Mouse (Mus musculus): ENCODE measurements around the gene Dnajc1. TPM values are rescaled to one million over a fixed set of nuclear protein-coding genes. Genes with fewer than 3 reads are reported as not detected.

Dnajc1 gene
- polyA plus RNA-seq, 1 experiment: 60.2 TPM

DNA sequence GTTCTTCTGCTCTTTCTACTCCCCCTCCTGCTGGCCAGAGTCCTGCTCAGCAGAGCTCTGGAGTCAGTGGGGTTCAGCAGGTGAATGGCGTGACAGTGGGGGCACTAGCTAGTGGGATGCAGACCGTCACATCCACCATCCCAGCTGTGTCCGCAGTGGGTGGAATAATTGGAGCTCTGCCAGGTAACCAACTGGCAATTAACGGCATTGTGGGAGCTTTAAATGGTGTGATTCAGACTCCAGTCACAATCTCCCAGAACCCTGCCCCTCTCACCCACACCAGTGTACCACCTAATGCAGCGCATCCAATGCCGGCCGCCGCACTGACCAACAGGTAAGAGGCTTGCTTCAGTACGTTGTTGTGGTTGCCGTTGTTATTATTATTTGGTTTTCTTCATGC lies 185.8 kb downstream of the Dnajc1 start:
- H3K36me3 ChIP-seq (replicated peaks; ENCODE audit: low read length): peaks cover 94% of the 10 kb centered on the region
- no peaks in the 10 kb centered on the region for H3K9me3 ChIP-seq
- no peaks in the 10 kb centered on the region for H3K4me1 ChIP-seq
- no peak overlapping the region for H3K4me3 ChIP-seq (replicated peaks)
- TF ChIP-seq GATA1 (IDR thresholded peaks at IDR 0.05; ENCODE audit: borderline replicate concordance, low read length) (no peak), FLI1 (IDR thresholded peaks at IDR 0.05; ENCODE audit: low read length) (no peak)
- H3K27me3 ChIP-seq (replicated peaks): no peaks in the 10 kb centered on the region

DNA sequence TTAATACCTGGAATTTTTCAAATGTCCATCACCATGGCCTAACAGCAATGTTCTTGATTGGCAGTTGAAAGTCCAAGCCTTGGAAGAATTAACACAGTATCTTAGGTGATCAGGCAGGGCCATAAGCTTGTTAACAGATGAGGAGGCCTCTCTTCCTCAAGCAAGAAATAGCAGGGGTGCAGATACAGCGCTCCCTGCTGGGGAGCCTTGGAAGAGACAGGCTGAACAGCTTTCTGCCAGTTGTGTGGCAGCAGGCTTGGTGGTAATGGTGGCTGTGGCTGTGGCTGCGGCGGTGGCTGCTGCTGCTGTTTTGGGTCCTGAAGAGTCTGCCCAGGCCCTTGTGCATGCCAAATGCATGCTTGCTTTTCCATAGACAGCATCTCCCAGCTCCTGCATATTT lies 187.5 kb downstream of the Dnajc1 start:
- H3K4me1 ChIP-seq: no peaks in the 10 kb centered on the region
- no peak overlapping the region for H3K4me3 ChIP-seq (replicated peaks)
- H3K27me3 ChIP-seq (replicated peaks): no peaks in the 10 kb centered on the region
- peaks cover 92% of the 10 kb centered on the region for H3K36me3 ChIP-seq (replicated peaks; ENCODE audit: low read length)
- H3K9me3 ChIP-seq: no peaks in the 10 kb centered on the region
- no peak for TF ChIP-seq GATA1 (IDR thresholded peaks at IDR 0.05; ENCODE audit: borderline replicate concordance, low read length)
- no peak for TF ChIP-seq FLI1 (IDR thresholded peaks at IDR 0.05; ENCODE audit: low read length)

DNA sequence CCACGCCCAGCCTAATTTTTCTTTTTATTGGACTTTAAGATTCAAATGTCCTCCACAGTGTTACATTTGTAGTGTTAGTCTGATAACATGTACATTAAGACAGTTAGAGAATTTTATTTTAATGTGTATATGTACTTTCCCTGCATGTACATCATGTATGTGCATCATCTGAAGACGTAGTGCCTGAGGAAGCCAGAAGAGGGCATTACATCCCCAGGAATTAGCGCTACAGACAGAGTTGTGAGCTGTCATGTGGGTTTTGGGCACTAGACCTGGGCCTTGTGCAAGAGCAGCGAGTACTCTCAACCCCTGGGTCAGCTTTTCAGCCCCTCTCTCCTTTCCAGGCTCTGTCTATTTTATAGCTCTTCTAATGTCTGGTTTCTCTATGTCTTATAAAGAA lies 189.7 kb downstream of the Dnajc1 start:
- H3K36me3 ChIP-seq (replicated peaks; ENCODE audit: low read length): peaks cover 86% of the 10 kb centered on the region
- no peaks in the 10 kb centered on the region for H3K4me1 ChIP-seq

DNA sequence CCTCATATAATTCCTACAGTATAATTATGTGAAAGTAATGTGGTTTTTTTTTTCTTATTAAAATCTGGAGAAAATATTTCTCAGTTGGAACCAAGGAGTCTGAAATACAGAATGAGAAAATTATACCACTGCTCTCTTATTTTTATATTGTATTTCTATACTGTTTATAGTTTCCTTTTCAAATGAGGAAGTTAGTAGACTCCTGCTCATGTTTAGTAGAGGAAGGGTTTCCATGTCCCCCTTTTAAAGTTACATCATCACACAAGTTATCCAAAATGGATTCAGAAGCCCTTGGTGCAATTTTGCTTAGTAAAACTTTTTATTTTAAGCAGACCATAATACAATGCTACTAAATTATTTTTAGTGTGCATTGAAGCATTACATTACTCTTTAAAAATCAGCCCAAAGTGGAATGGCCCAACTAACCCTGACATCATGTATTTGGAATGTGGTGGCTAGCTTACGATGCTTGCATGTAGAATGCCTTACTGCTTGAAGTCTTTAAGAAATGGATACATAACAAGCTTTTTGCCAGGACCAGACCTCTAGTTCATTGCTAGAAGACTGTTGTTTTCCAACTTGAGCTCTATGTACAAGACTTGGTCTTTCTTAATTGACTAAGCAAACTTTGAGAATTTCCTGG lies 190.7 kb downstream of the Dnajc1 start:
- no peaks in the 10 kb centered on the region for H3K9me3 ChIP-seq
- H3K27me3 ChIP-seq (replicated peaks): no peaks in the 10 kb centered on the region
- TF ChIP-seq GATA1 (IDR thresholded peaks at IDR 0.05; ENCODE audit: borderline replicate concordance, low read length) (no peak), FLI1 (IDR thresholded peaks at IDR 0.05; ENCODE audit: low read length) (no peak)
- H3K4me1 ChIP-seq: no peaks in the 10 kb centered on the region
- H3K4me3 ChIP-seq (replicated peaks): no peak overlapping the region
- H3K36me3 ChIP-seq (replicated peaks; ENCODE audit: low read length): peaks cover 86% of the 10 kb centered on the region

More for the DNA sequence above, 189.7 kb downstream of the Dnajc1 start:
- no peak overlapping the region for H3K4me3 ChIP-seq (replicated peaks)
- H3K27me3 ChIP-seq (replicated peaks): no peaks in the 10 kb centered on the region
- no peaks in the 10 kb centered on the region for H3K9me3 ChIP-seq
- TF ChIP-seq FLI1 (IDR thresholded peaks at IDR 0.05; ENCODE audit: low read length) (no peak), GATA1 (IDR thresholded peaks at IDR 0.05; ENCODE audit: borderline replicate concordance, low read length) (no peak)

DNA sequence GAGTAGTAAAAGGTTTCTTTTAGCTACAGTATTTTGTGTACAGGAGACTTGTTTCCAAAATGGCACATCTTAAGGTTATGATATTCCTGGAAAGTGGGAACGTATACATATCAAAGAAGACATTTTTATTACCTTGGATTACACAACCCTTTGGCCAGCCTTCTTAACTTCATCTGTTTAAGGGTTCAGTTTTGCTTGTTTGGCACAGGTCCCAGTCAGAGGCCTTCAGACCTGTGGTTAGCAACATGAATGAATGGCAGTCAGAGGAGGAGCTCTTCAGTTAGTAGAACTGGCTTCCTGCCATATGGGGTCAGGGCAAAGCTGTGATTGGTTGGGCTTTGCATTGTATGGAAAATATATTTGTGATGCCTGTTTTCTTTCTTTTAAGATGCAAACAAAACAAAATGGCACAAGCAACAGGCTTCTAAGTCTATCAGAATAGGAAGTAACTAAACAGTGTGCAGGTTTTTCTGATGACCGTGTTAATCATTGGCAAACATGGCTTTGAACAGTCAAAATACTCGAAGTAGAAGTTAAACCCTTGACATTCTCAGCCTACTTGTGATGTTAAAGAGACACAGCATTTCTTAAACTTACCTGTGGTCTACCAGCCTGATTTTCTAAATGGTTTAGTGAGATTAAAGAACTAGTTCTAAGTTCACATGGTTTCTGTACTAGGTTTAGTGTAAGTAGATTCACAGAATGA lies 196.8 kb downstream of the Dnajc1 start:
- Histone ChIP-seq H3K36me3 (replicated peaks; ENCODE audit: low read length) (peaks cover 74% of the 10 kb centered on the region), H3K4me1 (peaks cover 3% of the 10 kb centered on the region; the same call in 1 of the 2 replicates), H3K4me3 (replicated peaks) (no peak overlapping the region), H3K27me3 (replicated peaks) (no peaks in the 10 kb centered on the region), H3K9me3 (no peaks in the 10 kb centered on the region)
- TF ChIP-seq FLI1 (IDR thresholded peaks at IDR 0.05; ENCODE audit: low read length): no peak
- no peak for TF ChIP-seq GATA1 (IDR thresholded peaks at IDR 0.05; ENCODE audit: borderline replicate concordance, low read length)

DNA sequence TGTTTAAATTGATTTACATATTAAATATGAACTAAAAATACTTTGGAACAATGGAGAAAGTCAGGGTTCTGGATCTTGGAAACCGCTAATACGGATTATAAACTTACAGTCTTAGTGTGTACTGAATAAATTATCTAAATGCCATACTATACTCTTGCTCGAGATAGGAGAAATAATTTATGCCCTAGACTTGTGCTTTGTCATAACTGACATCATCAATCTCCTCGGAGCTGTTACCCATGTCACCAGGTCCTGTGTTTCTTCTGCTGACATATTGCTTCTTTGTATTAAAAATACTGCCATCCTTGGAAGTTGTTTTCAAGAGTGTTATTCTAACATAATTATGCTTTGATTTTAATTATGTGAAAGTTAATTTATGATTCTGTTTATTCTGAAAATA lies 197.3 kb downstream of the Dnajc1 start:
- peaks cover 3% of the 10 kb centered on the region; the same call in 1 of the 2 replicates for H3K4me1 ChIP-seq
- H3K9me3 ChIP-seq: no peaks in the 10 kb centered on the region
- TF ChIP-seq FLI1 (IDR thresholded peaks at IDR 0.05; ENCODE audit: low read length) (no peak), GATA1 (IDR thresholded peaks at IDR 0.05; ENCODE audit: borderline replicate concordance, low read length) (no peak)
- no peaks in the 10 kb centered on the region for H3K27me3 ChIP-seq (replicated peaks)
- H3K4me3 ChIP-seq (replicated peaks): no peak overlapping the region
- peaks cover 70% of the 10 kb centered on the region for H3K36me3 ChIP-seq (replicated peaks; ENCODE audit: low read length)

DNA sequence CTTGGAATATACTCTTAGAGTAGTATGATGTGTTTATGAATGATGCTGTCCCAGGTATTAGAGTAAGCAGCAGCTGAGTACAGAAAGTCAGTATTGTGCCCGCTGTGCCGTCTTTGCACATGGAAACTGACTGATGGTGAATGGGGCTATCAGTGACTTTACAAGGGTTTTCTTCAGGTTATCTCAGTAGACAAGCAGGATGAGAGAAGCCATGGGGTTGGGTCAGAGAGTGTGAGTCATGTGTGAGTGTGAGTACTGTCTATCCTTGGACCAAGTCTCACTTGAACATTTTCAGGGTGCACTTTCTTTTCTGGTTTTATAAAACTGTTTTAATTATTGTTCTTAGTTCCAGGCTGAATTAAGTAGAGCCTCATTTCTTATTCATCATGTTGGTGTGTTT lies 204.3 kb downstream of the Dnajc1 start:
- Histone ChIP-seq H3K36me3 (replicated peaks; ENCODE audit: low read length) (peaks cover 75% of the 10 kb centered on the region), H3K9me3 (no peaks in the 10 kb centered on the region)

DNA sequence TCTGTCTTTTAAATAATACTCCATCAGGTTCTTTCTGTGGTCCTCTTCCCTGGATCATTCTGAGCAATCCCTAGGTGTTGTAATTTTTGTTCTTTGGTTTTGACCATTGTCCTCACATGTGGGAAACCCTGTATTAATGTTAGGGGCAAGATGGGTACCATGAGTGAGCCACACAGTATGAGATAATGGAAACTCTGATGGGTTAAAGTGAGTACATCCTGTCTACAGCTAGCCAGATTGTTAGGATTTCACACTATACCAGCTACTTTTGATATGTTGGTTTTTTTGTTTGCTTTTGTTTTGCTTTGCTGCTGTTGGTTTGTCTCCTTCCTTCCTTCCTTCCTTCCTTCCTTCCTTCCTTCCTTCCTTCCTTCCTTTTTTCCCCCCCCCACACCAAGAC lies 209.6 kb downstream of the Dnajc1 start:
- TF ChIP-seq FLI1 (IDR thresholded peaks at IDR 0.05; ENCODE audit: low read length) (no peak), GATA1 (IDR thresholded peaks at IDR 0.05; ENCODE audit: borderline replicate concordance, low read length) (no peak)
- Histone ChIP-seq H3K9me3 (peaks cover 6% of the 10 kb centered on the region; the same call in 1 of the 2 replicates), H3K27me3 (replicated peaks) (no peaks in the 10 kb centered on the region), H3K4me1 (peaks cover 23% of the 10 kb centered on the region), H3K4me3 (replicated peaks) (no peak overlapping the region), H3K36me3 (replicated peaks; ENCODE audit: low read length) (peaks cover 99% of the 10 kb centered on the region)

More for the DNA sequence above, 204.3 kb downstream of the Dnajc1 start:
- TF ChIP-seq FLI1 (IDR thresholded peaks at IDR 0.05; ENCODE audit: low read length): no peak
- no peak for TF ChIP-seq GATA1 (IDR thresholded peaks at IDR 0.05; ENCODE audit: borderline replicate concordance, low read length)
- no peak overlapping the region for H3K4me3 ChIP-seq (replicated peaks)
- no peaks in the 10 kb centered on the region for H3K27me3 ChIP-seq (replicated peaks)
- H3K4me1 ChIP-seq: peaks cover 5% of the 10 kb centered on the region; the same call in 1 of the 2 replicates

DNA sequence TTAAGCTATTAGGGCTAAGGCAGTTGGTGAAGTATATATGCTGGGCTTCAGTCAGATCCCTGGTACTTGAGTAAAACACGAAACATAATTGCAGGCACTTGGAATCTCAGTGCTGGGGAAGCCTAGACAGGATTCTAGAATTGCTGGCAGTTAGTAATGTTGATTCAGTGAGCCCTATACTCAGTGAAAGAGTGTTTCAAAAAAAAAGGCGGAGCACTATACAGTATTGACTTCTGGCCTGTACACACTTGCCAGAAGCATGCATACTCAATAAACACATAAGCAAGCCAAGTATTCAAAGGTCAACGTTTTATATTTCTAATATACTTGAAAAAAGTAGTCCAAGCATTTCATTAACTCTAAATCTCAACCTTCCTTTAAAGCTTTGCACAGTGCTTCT lies 211.0 kb downstream of the Dnajc1 start:
- no peaks in the 10 kb centered on the region for H3K27me3 ChIP-seq (replicated peaks)
- TF ChIP-seq FLI1 (IDR thresholded peaks at IDR 0.05; ENCODE audit: low read length): no peak
- TF ChIP-seq GATA1 (IDR thresholded peaks at IDR 0.05; ENCODE audit: borderline replicate concordance, low read length): no peak
- H3K4me1 ChIP-seq: peaks cover 34% of the 10 kb centered on the region
- peaks cover 6% of the 10 kb centered on the region; the same call in 1 of the 2 replicates for H3K9me3 ChIP-seq
- H3K36me3 ChIP-seq (replicated peaks; ENCODE audit: low read length): peaks cover 98% of the 10 kb centered on the region
- no peak overlapping the region for H3K4me3 ChIP-seq (replicated peaks)

DNA sequence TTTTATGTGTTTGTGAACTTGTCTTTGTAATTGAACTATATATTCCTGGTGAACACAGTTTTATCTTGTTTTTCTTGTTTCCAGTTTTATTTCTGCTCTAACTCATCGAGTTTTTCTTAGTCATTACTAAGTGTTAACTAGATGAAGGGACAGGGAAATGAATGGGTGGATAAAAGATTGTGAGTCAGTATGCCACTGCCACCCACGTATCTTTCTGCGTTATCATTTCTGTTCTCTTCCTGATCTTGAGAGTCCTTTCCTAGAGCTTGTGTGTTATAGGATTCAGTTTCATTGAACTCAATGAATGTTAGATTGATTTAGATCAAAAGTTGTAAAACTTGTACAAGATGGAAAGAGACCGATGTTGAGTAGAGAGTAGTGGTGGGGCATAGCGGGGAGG lies 212.3 kb downstream of the Dnajc1 start:
- TF ChIP-seq FLI1 (IDR thresholded peaks at IDR 0.05; ENCODE audit: low read length) (no peak), GATA1 (IDR thresholded peaks at IDR 0.05; ENCODE audit: borderline replicate concordance, low read length) (no peak)
- H3K4me3 ChIP-seq (replicated peaks): no peak overlapping the region
- peaks cover 95% of the 10 kb centered on the region for H3K36me3 ChIP-seq (replicated peaks; ENCODE audit: low read length)
- peaks cover 45% of the 10 kb centered on the region for H3K4me1 ChIP-seq
- peaks cover 6% of the 10 kb centered on the region; the same call in 1 of the 2 replicates for H3K9me3 ChIP-seq
- H3K27me3 ChIP-seq (replicated peaks): no peaks in the 10 kb centered on the region

All from megakaryocyte, embryonic 14.5 days (primary cell).